Mouse (Mus musculus) lung, embryonic 15.5 days (tissue): ENCODE measurements at regions not wholly inside any gene's neighbourhood (a gene's known extent, or its start where the extent isn't known, plus 50 kb on each side); places are given as distances from the start of the nearest gene placed in this dataset.

Experiments used
- ATAC-seq: fragments of 200-750 bp; cut with Nextera tagmentation; 2 replicates; pipeline ENCODE4 v1.8.0; 2017; ENCODE audit warnings: moderate number of reproducible peaks, borderline replicate concordance; ENCODE audit not compliant: low FRiP score, low TSS enrichment; ENCODE audit errors: extremely low read depth
- H3K27ac ChIP-seq: fragments of 300-500 bp; sonication (generic); 2 replicates; pipeline ENCODE4 v1.5.1; 2015; ENCODE audit warnings: moderate library complexity, mild to moderate bottlenecking, inconsistent platforms
- H3K27me3 ChIP-seq: fragments of 300-500 bp; sonication (generic); 2 replicates; pipeline ENCODE4 v1.6.1; 2015; ENCODE audit warnings: inconsistent platforms
- H3K36me3 ChIP-seq: fragments of 300-500 bp; sonication (generic); 2 replicates; pipeline ENCODE4 v1.6.1; 2015; ENCODE audit warnings: inconsistent platforms
- H3K4me1 ChIP-seq: fragments of 300-500 bp; sonication (generic); 2 replicates; pipeline ENCODE4 v1.6.1; 2015; ENCODE audit warnings: inconsistent platforms
- H3K4me2 ChIP-seq: fragments of 300-500 bp; sonication (generic); 2 replicates; pipeline ENCODE4 v1.6.1; 2015; ENCODE audit warnings: inconsistent platforms, mild to moderate bottlenecking, moderate library complexity
- H3K4me3 ChIP-seq: fragments of 300-500 bp; sonication (generic); 2 replicates; pipeline ENCODE4 v1.5.1; 2015; ENCODE audit warnings: mild to moderate bottlenecking, inconsistent platforms
- H3K9ac ChIP-seq: fragments of 300-500 bp; sonication (generic); 2 replicates; pipeline ENCODE4 v1.6.1; 2015; ENCODE audit warnings: inconsistent platforms
- H3K9me3 ChIP-seq: fragments of 300-500 bp; sonication (generic); 2 replicates; pipeline ENCODE4 v1.6.1; 2016; ENCODE audit warnings: inconsistent platforms
- WGBS: fragments of 180-500 bp; shearing (Covaris S2); methylation state at CpG from one replicate; pipeline ENCODE4 v1.1.7; 2015; 5-methylcytosine and 5-hydroxymethylcytosine counted together

DNA sequence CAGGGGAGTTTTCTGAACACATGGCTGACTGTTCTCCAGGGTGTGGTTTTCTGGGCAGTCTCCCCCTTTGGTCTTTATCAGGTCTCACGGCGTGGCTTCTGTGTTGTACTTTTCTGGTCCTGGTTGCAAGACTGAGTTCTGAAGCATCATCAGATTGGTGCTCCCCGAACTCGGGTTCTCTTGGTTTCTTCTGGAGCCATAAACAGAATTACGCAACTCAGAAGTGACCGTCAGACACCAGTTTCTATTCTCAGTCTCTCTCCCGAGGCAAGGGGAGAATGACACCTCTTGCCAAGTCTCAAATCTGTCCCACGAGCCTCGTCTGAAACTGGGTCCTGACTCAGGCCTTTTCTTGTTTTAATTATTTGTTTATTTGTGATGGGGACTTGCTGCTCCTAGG lies 123.1 kb downstream of the Gas1 start:
- Histone ChIP-seq H3K9me3 (no peaks in the 10 kb centered on the region), H3K4me1 (peaks cover 5% of the 10 kb centered on the region; the same call in 1 of the 2 replicates), H3K27me3 (no peaks in the 10 kb centered on the region), H3K27ac (no peak overlapping the region), H3K4me2 (no peak overlapping the region), H3K4me3 (no peak overlapping the region), H3K9ac (no peak overlapping the region), H3K36me3 (no peaks in the 10 kb centered on the region)
- WGBS: 36% methylated on average over 9 of the region's 9 CpGs
- ATAC-seq: no peak

DNA sequence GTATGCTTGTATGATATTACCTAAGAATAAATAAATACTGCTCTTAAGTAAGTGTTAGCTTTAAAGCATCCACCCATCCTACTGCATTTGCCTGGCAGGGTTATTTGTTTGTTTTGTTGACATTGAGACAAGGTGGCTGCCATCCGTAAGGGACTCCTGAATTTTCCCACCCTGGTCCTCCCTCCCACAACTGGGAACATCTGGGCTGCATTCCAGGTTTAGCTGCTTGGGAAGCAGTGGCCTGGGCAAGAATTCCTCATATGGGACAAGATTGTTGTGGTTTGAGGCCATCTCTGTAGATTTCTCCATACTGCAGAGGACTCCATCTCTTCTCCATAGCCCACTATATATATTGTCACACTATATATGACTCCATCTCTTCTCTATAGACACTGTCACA lies 125.3 kb downstream of the Gas1 start:
- Histone ChIP-seq H3K4me1 (peaks cover 10% of the 10 kb centered on the region), H3K9ac (no peak overlapping the region), H3K9me3 (no peaks in the 10 kb centered on the region), H3K36me3 (no peaks in the 10 kb centered on the region), H3K4me3 (no peak overlapping the region), H3K27ac (no peak overlapping the region), H3K4me2 (no peak overlapping the region), H3K27me3 (no peaks in the 10 kb centered on the region)
- no peak for ATAC-seq
- WGBS: 48% methylated on average over 1 of the region's 1 CpGs

DNA sequence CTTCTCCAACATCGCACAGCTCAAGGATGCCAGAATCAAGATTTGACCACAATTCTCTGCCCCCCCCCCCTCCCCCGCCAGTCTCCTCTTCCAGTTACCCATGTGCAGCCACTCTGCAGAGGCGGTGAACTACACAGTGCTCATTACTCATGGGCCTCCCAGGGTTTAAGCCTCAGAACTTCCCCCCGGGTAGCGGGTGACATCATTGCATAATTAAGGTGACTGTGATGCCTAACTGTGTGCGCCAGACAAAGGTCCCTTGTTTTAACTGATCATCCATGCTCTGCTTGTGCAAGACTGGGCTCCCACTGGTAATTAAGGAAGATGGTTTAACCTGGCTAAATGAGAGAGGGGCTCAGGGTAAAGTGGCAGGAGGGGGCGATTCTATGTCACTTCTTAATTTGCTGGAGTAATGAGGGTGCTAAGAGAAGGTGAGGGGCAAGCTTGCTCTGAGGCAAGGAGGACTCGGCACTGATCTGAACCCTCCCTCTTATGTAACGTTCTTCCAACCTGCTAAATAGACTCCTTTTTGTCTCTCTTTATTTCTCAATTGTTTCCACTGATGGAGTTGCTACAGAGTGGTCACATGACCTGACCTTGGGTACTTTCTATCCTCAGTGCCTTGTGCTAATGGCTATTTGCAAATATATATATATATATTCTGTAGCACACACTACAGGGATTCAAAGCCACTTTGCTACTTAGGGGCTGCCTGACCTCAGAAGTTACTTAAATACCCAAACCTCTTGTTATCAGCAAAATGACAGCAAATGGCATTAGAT lies 126.2 kb downstream of the Gas1 start:
- H3K4me3 ChIP-seq: no peak overlapping the region
- no peak overlapping the region for H3K27ac ChIP-seq
- H3K36me3 ChIP-seq: no peaks in the 10 kb centered on the region
- 67% methylated on average over 9 of the region's 9 CpGs for WGBS
- H3K4me2 ChIP-seq: no peak overlapping the region
- no peaks in the 10 kb centered on the region for H3K27me3 ChIP-seq
- H3K9me3 ChIP-seq: no peaks in the 10 kb centered on the region
- H3K4me1 ChIP-seq: peaks cover 10% of the 10 kb centered on the region
- no peak overlapping the region for H3K9ac ChIP-seq
- no peak for ATAC-seq

DNA sequence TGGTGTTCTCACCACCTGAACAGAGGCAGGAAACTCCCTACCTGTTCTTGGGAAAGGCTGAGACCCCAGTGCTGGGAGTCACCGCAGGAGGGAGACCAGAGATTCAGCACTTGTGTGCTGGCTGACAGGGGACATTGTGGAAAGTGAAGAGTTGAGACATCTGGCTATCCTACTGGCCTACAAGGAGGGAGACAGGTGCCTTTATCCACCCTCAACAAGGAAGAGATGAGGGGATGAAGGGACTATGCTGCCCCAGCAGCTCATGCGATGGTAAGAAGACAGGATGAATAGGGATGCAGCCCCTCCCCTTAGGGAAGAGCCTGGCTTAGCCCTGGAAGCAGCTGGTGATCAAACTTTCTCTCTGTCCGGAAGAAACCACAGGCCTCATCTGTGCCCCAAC lies 127.5 kb downstream of the Gas1 start:
- no peak overlapping the region for H3K9ac ChIP-seq
- no peak overlapping the region for H3K4me2 ChIP-seq
- H3K4me3 ChIP-seq: no peak overlapping the region
- no peak overlapping the region for H3K27ac ChIP-seq
- H3K36me3 ChIP-seq: no peaks in the 10 kb centered on the region
- H3K27me3 ChIP-seq: no peaks in the 10 kb centered on the region
- 68% methylated on average over 3 of the region's 3 CpGs for WGBS
- no peak for ATAC-seq
- no peaks in the 10 kb centered on the region for H3K9me3 ChIP-seq
- peaks cover 15% of the 10 kb centered on the region for H3K4me1 ChIP-seq

DNA sequence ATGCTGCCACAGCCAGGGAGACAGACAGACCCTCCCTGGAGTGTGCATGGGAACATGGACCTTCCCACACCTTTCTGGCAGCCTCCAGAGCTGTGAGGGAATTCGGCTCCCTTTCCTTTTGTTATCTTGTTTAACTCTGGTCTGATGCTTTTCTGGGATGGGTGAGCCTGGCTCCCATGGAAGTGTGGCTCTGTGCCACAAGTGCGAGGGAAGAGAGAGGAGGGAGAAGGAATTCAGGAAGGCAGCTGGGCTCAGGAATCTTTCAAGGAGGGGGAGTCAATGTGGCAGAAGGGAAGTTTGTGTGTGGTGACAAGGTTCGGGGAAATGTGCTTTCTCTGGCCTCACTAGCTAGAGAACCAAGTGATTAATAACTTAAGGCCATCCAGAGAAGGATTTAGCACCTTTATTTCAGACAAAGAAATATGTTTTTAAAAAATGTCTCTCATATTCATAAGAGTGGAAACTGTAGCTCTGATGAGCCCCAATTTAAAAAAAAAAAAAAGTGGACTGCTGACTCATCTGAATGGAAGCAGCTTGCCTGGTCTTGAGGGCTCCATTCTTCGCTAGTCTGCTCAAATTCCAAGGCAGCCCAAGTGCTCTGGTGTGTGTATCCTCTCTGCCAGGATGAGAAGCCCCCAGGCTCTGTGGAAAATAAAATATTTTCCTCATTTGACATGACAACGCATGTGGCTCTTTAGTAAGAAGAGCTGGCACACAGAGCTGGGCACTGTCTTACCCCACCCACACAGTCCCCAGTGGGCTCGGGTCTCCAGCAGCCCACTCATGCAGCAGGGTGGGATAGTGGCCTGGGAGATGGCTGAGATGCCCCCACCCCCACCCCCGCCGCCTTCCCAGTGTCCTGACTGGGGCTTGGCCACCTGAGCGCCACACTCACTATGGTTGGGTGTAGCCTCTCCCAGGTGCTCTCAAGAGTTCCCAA lies 129.1 kb downstream of the Gas1 start:
- Histone ChIP-seq H3K27ac (no peak overlapping the region), H3K9me3 (no peaks in the 10 kb centered on the region), H3K4me3 (no peak overlapping the region), H3K4me2 (no peak overlapping the region), H3K9ac (no peak overlapping the region), H3K27me3 (no peaks in the 10 kb centered on the region), H3K36me3 (no peaks in the 10 kb centered on the region), H3K4me1 (peaks cover 15% of the 10 kb centered on the region)
- 48% methylated on average over 9 of the region's 9 CpGs for WGBS
- peak; percentile 28; the same call in 1 of the 2 replicates for ATAC-seq

DNA sequence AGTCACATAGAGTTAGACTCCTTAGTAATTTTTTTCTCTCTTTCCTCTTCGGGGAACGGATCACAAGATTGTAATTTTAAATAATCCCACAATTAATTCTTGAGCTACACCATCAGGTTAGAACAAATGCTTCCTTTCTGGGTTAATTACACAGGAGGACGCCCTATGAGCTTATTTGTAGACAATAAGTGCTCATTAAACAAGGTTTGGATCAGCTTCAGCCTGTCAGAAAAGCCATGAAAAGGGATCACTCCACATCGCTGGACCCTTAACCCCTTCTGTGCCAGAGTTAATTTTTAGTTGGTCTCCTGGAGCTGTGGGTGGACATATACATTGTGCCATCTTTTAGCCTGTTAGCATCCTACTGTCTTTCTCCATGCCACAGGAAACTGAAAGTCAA lies 131.4 kb downstream of the Gas1 start:
- Histone ChIP-seq H3K9ac (no peak overlapping the region), H3K27me3 (no peaks in the 10 kb centered on the region), H3K9me3 (no peaks in the 10 kb centered on the region), H3K4me1 (peaks cover 15% of the 10 kb centered on the region), H3K27ac (no peak overlapping the region), H3K4me3 (no peak overlapping the region), H3K36me3 (no peaks in the 10 kb centered on the region), H3K4me2 (no peak overlapping the region)
- WGBS: 26% methylated on average over 4 of the region's 4 CpGs
- no peak for ATAC-seq

DNA sequence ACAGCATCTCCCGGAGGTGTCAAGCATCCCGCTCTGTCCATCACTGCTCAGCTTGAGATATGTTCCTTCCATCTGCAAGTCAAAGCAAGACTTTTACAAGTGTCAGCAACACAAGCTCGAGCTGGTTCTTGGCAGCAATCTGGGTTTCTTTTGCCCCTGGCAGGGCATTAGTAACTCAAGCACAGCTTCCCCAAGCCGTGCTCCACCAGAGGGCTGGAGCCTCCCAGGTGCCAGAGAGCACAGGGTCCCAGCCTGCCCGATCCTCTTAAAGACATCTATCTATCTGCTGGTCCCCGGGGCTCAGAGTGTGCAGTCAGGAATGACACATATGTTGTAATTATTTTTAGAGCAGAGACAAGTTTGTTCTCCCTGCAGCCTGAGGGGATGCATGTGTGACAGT lies 132.3 kb downstream of the Gas1 start:
- WGBS: 31% methylated on average over 6 of the region's 6 CpGs
- no peaks in the 10 kb centered on the region for H3K9me3 ChIP-seq
- no peaks in the 10 kb centered on the region for H3K27me3 ChIP-seq
- no peak overlapping the region for H3K4me2 ChIP-seq
- H3K36me3 ChIP-seq: no peaks in the 10 kb centered on the region
- peaks cover 15% of the 10 kb centered on the region for H3K4me1 ChIP-seq
- no peak for ATAC-seq
- no peak overlapping the region for H3K4me3 ChIP-seq
- H3K9ac ChIP-seq: no peak overlapping the region
- H3K27ac ChIP-seq: no peak overlapping the region

GRCm38 (mm10) chr13:60042443-60042842 lies 134.7 kb downstream of the Gas1 start:
- H3K4me2 ChIP-seq: no peak overlapping the region
- H3K4me1 ChIP-seq: peaks cover 5% of the 10 kb centered on the region; the same call in 1 of the 2 replicates
- H3K9me3 ChIP-seq: no peaks in the 10 kb centered on the region
- no peaks in the 10 kb centered on the region for H3K27me3 ChIP-seq
- no peak overlapping the region for H3K4me3 ChIP-seq
- no peak overlapping the region for H3K9ac ChIP-seq
- H3K36me3 ChIP-seq: no peaks in the 10 kb centered on the region
- H3K27ac ChIP-seq: no peak overlapping the region
- ATAC-seq: no peak
- 64% methylated on average over 2 of the region's 2 CpGs for WGBS

GRCm38 (mm10) chr13:60035536-60036130 lies 141.5 kb downstream of the Gas1 start:
- Histone ChIP-seq H3K9ac (no peak overlapping the region), H3K9me3 (no peaks in the 10 kb centered on the region), H3K36me3 (no peaks in the 10 kb centered on the region), H3K4me3 (no peak overlapping the region), H3K27ac (no peak overlapping the region), H3K27me3 (no peaks in the 10 kb centered on the region), H3K4me1 (no peaks in the 10 kb centered on the region), H3K4me2 (no peak overlapping the region)
- 64% methylated on average over 7 of the region's 7 CpGs for WGBS
- ATAC-seq: no peak

- H3K4me2 ChIP-seq: no peak overlapping the region
- no peaks in the 10 kb centered on the region for H3K9me3 ChIP-seq
- no peak overlapping the region for H3K27ac ChIP-seq
- no peak overlapping the region for H3K4me3 ChIP-seq
- H3K4me1 ChIP-seq: no peaks in the 10 kb centered on the region
- WGBS: 77% methylated on average over 2 of the region's 2 CpGs
- H3K36me3 ChIP-seq: no peaks in the 10 kb centered on the region
- no peaks in the 10 kb centered on the region for H3K27me3 ChIP-seq
- no peak for ATAC-seq
- H3K9ac ChIP-seq: no peak overlapping the region
Measured at GRCm38 (mm10) chr13:60033116-60033515, 144.0 kb downstream of the Gas1 start.

GRCm38 (mm10) chr13:60032586-60032985 lies 144.6 kb downstream of the Gas1 start:
- Histone ChIP-seq H3K4me2 (no peak overlapping the region), H3K9ac (no peak overlapping the region), H3K27me3 (no peaks in the 10 kb centered on the region), H3K4me3 (no peak overlapping the region), H3K4me1 (no peaks in the 10 kb centered on the region), H3K36me3 (no peaks in the 10 kb centered on the region), H3K9me3 (no peaks in the 10 kb centered on the region), H3K27ac (no peak overlapping the region)
- 76% methylated on average over 5 of the region's 5 CpGs for WGBS
- ATAC-seq: no peak

DNA sequence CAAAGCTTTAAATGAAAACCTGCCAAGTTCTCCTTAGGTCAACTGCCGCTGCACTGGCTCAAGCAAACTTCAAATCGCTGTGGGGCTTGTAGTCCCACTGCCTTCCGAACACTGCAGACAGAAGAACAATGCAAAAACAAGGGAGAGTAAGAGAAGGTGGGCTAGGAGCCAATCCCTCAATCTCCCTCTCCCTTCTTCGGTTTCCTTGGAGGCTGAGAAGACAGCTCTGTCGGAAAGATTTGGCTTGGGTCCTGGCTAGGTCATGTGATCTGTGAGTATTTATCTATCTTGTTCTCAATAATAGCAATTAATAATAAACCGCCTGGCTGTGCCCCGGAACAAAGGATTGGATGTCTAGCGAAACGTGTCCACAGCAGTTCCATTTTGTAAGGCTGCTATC lies 147.6 kb downstream of the Gas1 start:
- Histone ChIP-seq H3K36me3 (no peaks in the 10 kb centered on the region), H3K9ac (no peak overlapping the region), H3K4me2 (no peak overlapping the region), H3K27me3 (no peaks in the 10 kb centered on the region), H3K4me1 (no peaks in the 10 kb centered on the region), H3K27ac (no peak overlapping the region), H3K9me3 (no peaks in the 10 kb centered on the region), H3K4me3 (no peak overlapping the region)
- no peak for ATAC-seq
- 58% methylated on average over 9 of the region's 9 CpGs for WGBS
